Comparison of ENCODE assay signal across 8 mouse cellular contexts in genomic region chr3:94974026-94974527, GRCm38 (mm10). TPM values are rescaled to one million over a fixed set of nuclear protein-coding genes. Genes with fewer than 3 reads are reported as not detected.
DNase-seq lines count a peak whose midpoint lies in the region; ATAC-seq and TF ChIP-seq lines count a peak whose summit lies in the region.

No protein-coding gene starts in this region.

- 23% methylated on average over 9 of the region's 9 CpGs for WGBS in forebrain, embryonic 14.5 days
- WGBS in liver, postnatal 0 days (ENCODE audit: insufficient replicate concordance), result 24% methylated on average over 9 of the region's 9 CpGs

- intact Hi-C loops in gastrocnemius, adult 2 months (cut with DNase I), result loop anchor here (2.0 kb wide), 1 partner anchor 19 kb away; the partner anchor contains the start of gene Rfx5

- peak overlapping the region; percentile 56 for H3K9ac ChIP-seq in forebrain, embryonic 14.5 days (ENCODE audit: low read length)
- peak overlapping the region; percentile 64 for H3K9ac ChIP-seq in liver, postnatal 0 days (replicated peaks)

- no peak for TF ChIP-seq EP300 in liver, postnatal 0 days (IDR thresholded peaks at IDR 0.05; ENCODE audit: low read depth)

- peak overlapping the region; percentile 64 for H3K4me2 ChIP-seq in forebrain, embryonic 14.5 days (ENCODE audit: low read length)
- peak overlapping the region; percentile 82 for H3K4me2 ChIP-seq in liver, postnatal 0 days (ENCODE audit: low read depth, low read length)

- no peak for DNase-seq in gastrocnemius, adult 2 months
- DNase-seq in gastrocnemius, adult 18-20 months (ENCODE audit: low spot score), result no peak
- DNase-seq in forebrain, embryonic 14.5 days (ENCODE audit: low spot score), result no peak
- no peak for DNase-seq in liver, postnatal 0 days
- no peak for DNase-seq in urinary bladder, adult 18-20 months (ENCODE audit: low spot score in 2 of 2)
- DNase-seq in ovary, postnatal 14 days (ENCODE audit: low spot score), result no peak
- no peak for DNase-seq in right cerebral cortex, postnatal 14 days

- peak; percentile 30; the same call in 1 of the 2 replicates for ATAC-seq in forebrain, embryonic 14.5 days
- peak; percentile 11; the same call in 1 of the 2 replicates for ATAC-seq in liver, postnatal 0 days

- H3K36me3 ChIP-seq in E14TG2a.4 (ENCODE audit: insufficient read depth, low read length), result peaks cover 22% of the 10 kb centered on the region
- H3K36me3 ChIP-seq in forebrain, embryonic 14.5 days (ENCODE audit: control insufficient read depth, insufficient read depth, low read length), result no peaks in the 10 kb centered on the region
- 0 out of 2 replicates have a peak, but pooled peaks cover 6% of the 10 kb centered on the region for H3K36me3 ChIP-seq in liver, postnatal 0 days (replicated peaks; ENCODE audit: insufficient read depth, low read length)

- TF ChIP-seq CTCF in gastrocnemius, adult 2 months (IDR thresholded peaks at IDR 0.05), result no peak
- TF ChIP-seq CTCF in E14TG2a.4 (conservative IDR thresholded peaks at IDR 0.05; ENCODE audit: low read length), result no peak
- TF ChIP-seq CTCF in liver, postnatal 0 days (IDR thresholded peaks at IDR 0.05; ENCODE audit: low read depth), result no peak

- peak overlapping the region; percentile 99 for H3K27ac ChIP-seq in gastrocnemius, adult 2 months
- H3K27ac ChIP-seq in forebrain, embryonic 14.5 days (ENCODE audit: low read depth, low read length), result 0 out of 2 replicates have a peak overlapping the region, but pooled peaks have one; percentile 86
- H3K27ac ChIP-seq in liver, postnatal 0 days (ENCODE audit: low read depth), result peak overlapping the region; percentile 29; the same call in 1 of the 2 replicates

- peaks cover 26% of the 10 kb centered on the region for H3K4me1 ChIP-seq in E14TG2a.4 (replicated peaks; ENCODE audit: low read depth, low read length)
- peaks cover 12% of the 10 kb centered on the region for H3K4me1 ChIP-seq in forebrain, embryonic 14.5 days (ENCODE audit: control insufficient read depth, insufficient read depth, low read length)
- peaks cover 23% of the 10 kb centered on the region for H3K4me1 ChIP-seq in liver, postnatal 0 days (ENCODE audit: insufficient read depth)

- H3K27me3 ChIP-seq in E14TG2a.4 (ENCODE audit: insufficient read depth, low read length), result no peaks in the 10 kb centered on the region
- no peaks in the 10 kb centered on the region for H3K27me3 ChIP-seq in forebrain, embryonic 14.5 days (replicated peaks; ENCODE audit: control insufficient read depth, insufficient read depth, low read length)
- H3K27me3 ChIP-seq in liver, postnatal 0 days (ENCODE audit: insufficient read depth, low read length), result no peaks in the 10 kb centered on the region

- H3K4me3 ChIP-seq in gastrocnemius, adult 2 months, result peak overlapping the region; percentile 85
- H3K4me3 ChIP-seq in E14TG2a.4 (replicated peaks; ENCODE audit: low read length), result peak overlapping the region; percentile 95
- peak overlapping the region; percentile 55 for H3K4me3 ChIP-seq in forebrain, embryonic 14.5 days (ENCODE audit: low read depth, low read length)
- H3K4me3 ChIP-seq in liver, postnatal 0 days (ENCODE audit: low read depth, low read length), result peak overlapping the region; percentile 77

- no peaks in the 10 kb centered on the region for H3K9me3 ChIP-seq in E14TG2a.4 (ENCODE audit: low read length)
- H3K9me3 ChIP-seq in forebrain, embryonic 14.5 days (replicated peaks; ENCODE audit: control insufficient read depth, low read length), result no peaks in the 10 kb centered on the region
- H3K9me3 ChIP-seq in liver, postnatal 0 days (ENCODE audit: low read length), result no peaks in the 10 kb centered on the region

RNA-seq across cellular contexts. Expression of gene Pi4kb, which starts 0.5 kb away (rescaled TPM):
- 10 to 100 TPM; 23.4 to 24.0 TPM for total RNA-seq in gastrocnemius, adult 2 months (2021)
- total RNA-seq in gastrocnemius, adult 18-20 months (2021), result 10 to 100 TPM; 16.8 to 19.0 TPM
- 28.8 and 31.0 TPM in 2 replicates for polyA plus RNA-seq in forebrain, embryonic 14.5 days (2014; fragmentation: Nextera tagmentation; extraction: Ambion mirVana)
- polyA plus RNA-seq in liver, postnatal 0 days (2015; fragmentation: Nextera tagmentation; extraction: Ambion mirVana), result 5.4 and 6.5 TPM in 2 replicates

RNA-seq across cellular contexts. Expression of gene Rfx5, which starts 20.2 kb away (rescaled TPM):
- total RNA-seq in gastrocnemius, adult 2 months (2021), result 1 to 10 TPM; 4.7 to 5.2 TPM
- 1 to 10 TPM; 2.9 to 6.3 TPM for total RNA-seq in gastrocnemius, adult 18-20 months (2021)
- 5.6 and 5.9 TPM in 2 replicates for polyA plus RNA-seq in forebrain, embryonic 14.5 days (2014; fragmentation: Nextera tagmentation; extraction: Ambion mirVana)
- 1.1 and 1.2 TPM in 2 replicates for polyA plus RNA-seq in liver, postnatal 0 days (2015; fragmentation: Nextera tagmentation; extraction: Ambion mirVana)

RNA-seq across cellular contexts. Expression of gene Zfp687, which starts 41.2 kb away (rescaled TPM):
- total RNA-seq in gastrocnemius, adult 2 months (2021), result 10 to 100 TPM; 10.9 to 11.5 TPM
- total RNA-seq in gastrocnemius, adult 18-20 months (2021), result 10 to 100 TPM; 13.2 to 14.9 TPM
- 16.4 and 21.8 TPM in 2 replicates for polyA plus RNA-seq in forebrain, embryonic 14.5 days (2014; fragmentation: Nextera tagmentation; extraction: Ambion mirVana)
- polyA plus RNA-seq in liver, postnatal 0 days (2015; fragmentation: Nextera tagmentation; extraction: Ambion mirVana), result 3.7 and 5.3 TPM in 2 replicates

RNA-seq across cellular contexts. Expression of gene Selenbp1, which starts 41.2 kb away (rescaled TPM):
- 10 to 100 TPM; 10.1 to 28.6 TPM for total RNA-seq in gastrocnemius, adult 2 months (2021)
- total RNA-seq in gastrocnemius, adult 18-20 months (2021), result 10 to 100 TPM; 17.5 to 23.1 TPM
- 10.0 TPM in 2 replicates for polyA plus RNA-seq in forebrain, embryonic 14.5 days (2014; fragmentation: Nextera tagmentation; extraction: Ambion mirVana)
- polyA plus RNA-seq in liver, postnatal 0 days (2015; fragmentation: Nextera tagmentation; extraction: Ambion mirVana), result 129 and 135 TPM in 2 replicates

Comparison
In these comparisons a context has a peak if more than half of its experiments do, and no peak if none do; other contexts are left out.
1. H3K27ac ChIP-seq: peak in every context shown above with its lines; median percentile 99 in gastrocnemius, adult 2 months; 86 in forebrain, embryonic 14.5 days; 29 in liver, postnatal 0 days.